Mouse (Mus musculus): ENCODE measurements around the gene 6430571L13Rik. TPM values are rescaled to one million over a fixed set of nuclear protein-coding genes. Genes with fewer than 3 reads are reported as not detected.
A peak's percentile ranks its signal among the peaks of the same experiment; 100 is the strongest.

Gene 6430571L13Rik
- polyA plus RNA-seq, 1 experiment from 2014 or later: 0.74 TPM

GRCm38 (mm10) chr9:107381723-107382122 lies 41.3 kb downstream of the 6430571L13Rik start:
- Histone ChIP-seq H3K4me3 (no peak overlapping the region), H3K36me3 (no peaks in the 10 kb centered on the region), H3K4me1 (peaks cover 16% of the 10 kb centered on the region), H3K9me3 (replicated peaks) (no peaks in the 10 kb centered on the region), H3K27me3 (ENCODE audit: low read depth, poor library complexity, severe bottlenecking) (peaks cover 100% of the 10 kb centered on the region), H3K27ac (no peak overlapping the region)
- DNase-seq (ENCODE audit: low spot score): peak; percentile 79
- 10% methylated on average over 8 of the region's 8 CpGs for WGBS

- Histone ChIP-seq H3K27ac (no peak overlapping the region), H3K4me3 (no peak overlapping the region), H3K27me3 (ENCODE audit: low read depth, poor library complexity, severe bottlenecking) (peaks cover 98% of the 10 kb centered on the region), H3K4me1 (peaks cover 12% of the 10 kb centered on the region), H3K9me3 (replicated peaks) (no peaks in the 10 kb centered on the region), H3K36me3 (no peaks in the 10 kb centered on the region)
- no peak for DNase-seq (ENCODE audit: low spot score)
- WGBS: 29% methylated on average over 3 of the region's 3 CpGs
Observed at GRCm38 (mm10) chr9:107384396-107384795, 44.0 kb downstream of the 6430571L13Rik start.

- H3K4me1 ChIP-seq: peaks cover 18% of the 10 kb centered on the region
- no peak overlapping the region for H3K4me3 ChIP-seq
- no peaks in the 10 kb centered on the region for H3K9me3 ChIP-seq (replicated peaks)
- 59% methylated on average over 3 of the region's 3 CpGs for WGBS
- peaks cover 96% of the 10 kb centered on the region for H3K27me3 ChIP-seq (ENCODE audit: low read depth, poor library complexity, severe bottlenecking)
- H3K27ac ChIP-seq: no peak overlapping the region
- DNase-seq (ENCODE audit: low spot score): no peak
- no peaks in the 10 kb centered on the region for H3K36me3 ChIP-seq
Observed at GRCm38 (mm10) chr9:107386722-107387121, 46.3 kb downstream of the 6430571L13Rik start.

DNA sequence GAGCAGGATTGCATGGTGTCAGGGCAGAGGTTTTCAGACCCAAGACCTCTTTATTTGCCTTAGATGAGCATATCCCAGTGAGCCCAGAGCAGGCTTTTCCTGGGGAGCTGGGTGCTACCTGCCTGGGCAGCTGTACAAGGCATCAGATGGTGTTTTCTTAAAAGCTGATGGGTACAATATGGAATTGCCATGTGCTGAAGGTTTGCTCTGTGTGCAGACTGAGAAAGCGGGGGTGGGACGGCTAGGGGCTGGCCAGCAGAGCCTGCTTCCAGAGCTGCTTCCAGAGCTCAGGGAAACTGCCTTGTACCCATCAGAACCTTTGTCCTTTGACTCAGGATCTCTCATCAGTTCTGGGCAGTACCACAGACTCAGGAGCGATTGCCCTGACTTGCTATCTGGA lies 47.3 kb downstream of the 6430571L13Rik start:
- Histone ChIP-seq H3K27ac (no peak overlapping the region), H3K4me1 (peaks cover 18% of the 10 kb centered on the region), H3K36me3 (no peaks in the 10 kb centered on the region), H3K9me3 (replicated peaks) (no peaks in the 10 kb centered on the region), H3K27me3 (ENCODE audit: low read depth, poor library complexity, severe bottlenecking) (peaks cover 92% of the 10 kb centered on the region), H3K4me3 (no peak overlapping the region)
- 93% methylated on average over 3 of the region's 3 CpGs for WGBS
- DNase-seq (ENCODE audit: low spot score): no peak

GRCm38 (mm10) chr9:107388263-107388662 lies 47.9 kb downstream of the 6430571L13Rik start:
- H3K36me3 ChIP-seq: no peaks in the 10 kb centered on the region
- 69% methylated on average over 2 of the region's 2 CpGs for WGBS
- H3K4me1 ChIP-seq: peaks cover 18% of the 10 kb centered on the region
- H3K9me3 ChIP-seq (replicated peaks): no peaks in the 10 kb centered on the region
- no peak overlapping the region for H3K4me3 ChIP-seq
- no peak overlapping the region for H3K27ac ChIP-seq
- peaks cover 92% of the 10 kb centered on the region for H3K27me3 ChIP-seq (ENCODE audit: low read depth, poor library complexity, severe bottlenecking)
- DNase-seq (ENCODE audit: low spot score): no peak

- Histone ChIP-seq H3K4me3 (no peak overlapping the region), H3K27me3 (ENCODE audit: low read depth, poor library complexity, severe bottlenecking) (peaks cover 92% of the 10 kb centered on the region), H3K4me1 (peaks cover 27% of the 10 kb centered on the region), H3K36me3 (no peaks in the 10 kb centered on the region), H3K27ac (no peak overlapping the region), H3K9me3 (replicated peaks) (no peaks in the 10 kb centered on the region)
- no peak for DNase-seq (ENCODE audit: low spot score)
- WGBS: 40% methylated on average over 4 of the region's 4 CpGs
Observed at GRCm38 (mm10) chr9:107396397-107396796, 56.0 kb downstream of the 6430571L13Rik start.

- Histone ChIP-seq H3K4me3 (peak overlapping the region; percentile 73), H3K27me3 (ENCODE audit: low read depth, poor library complexity, severe bottlenecking) (peaks cover 95% of the 10 kb centered on the region)
- 26% methylated on average over 11 of the region's 11 CpGs for WGBS
Observed at GRCm38 (mm10) chr9:107398968-107399367, 58.6 kb downstream of the 6430571L13Rik start.

DNA sequence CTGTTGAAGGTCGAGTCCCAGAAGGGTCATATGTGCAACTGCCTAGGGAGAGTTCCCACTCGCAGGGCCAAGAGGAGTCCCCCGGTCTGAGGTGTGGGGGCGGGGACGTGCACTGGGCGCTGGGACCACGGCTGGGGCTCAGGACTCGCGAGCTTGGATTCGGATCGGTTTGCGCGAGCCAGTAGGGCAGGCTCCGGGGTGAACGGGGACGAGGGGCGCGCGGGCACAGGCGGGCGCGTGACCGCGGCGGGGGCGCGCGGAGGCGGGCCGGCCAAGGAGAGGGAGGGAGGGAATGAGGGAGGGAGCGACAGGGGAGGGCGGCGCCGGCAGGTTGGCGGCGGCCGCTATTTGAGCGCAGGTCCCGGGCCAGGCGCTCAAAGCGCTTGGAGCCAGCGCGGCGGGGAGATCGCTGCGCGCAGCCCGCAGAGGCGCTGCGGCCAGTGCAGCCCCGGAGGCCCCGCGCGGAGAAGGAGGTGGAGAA lies 59.1 kb downstream of the 6430571L13Rik start, which contains the start of gene Cacna2d2:
Gene Cacna2d2 (plus strand): TSS at position 122 of the 481 bp plus-strand sequence.
- DNase-seq (ENCODE audit: low spot score): peak; percentile 83
- peak within 1 kb of the TSS; percentile 66 for H3K27ac ChIP-seq
- H3K27me3 ChIP-seq (ENCODE audit: low read depth, poor library complexity, severe bottlenecking): peaks cover 98% of the 10 kb centered on the region
- H3K4me3 ChIP-seq: peak within 1 kb of the TSS; percentile 73
- no peaks in the 10 kb centered on the region for H3K36me3 ChIP-seq
- H3K4me1 ChIP-seq: peaks cover 25% of the 10 kb centered on the region
- 1% methylated on average over 34 of the region's 54 CpGs for WGBS
- no peaks in the 10 kb centered on the region for H3K9me3 ChIP-seq (replicated peaks)

More at GRCm38 (mm10) chr9:107398968-107399367, 58.6 kb downstream of the 6430571L13Rik start:
- Histone ChIP-seq H3K27ac (no peak overlapping the region), H3K36me3 (no peaks in the 10 kb centered on the region), H3K9me3 (replicated peaks) (no peaks in the 10 kb centered on the region), H3K4me1 (peaks cover 27% of the 10 kb centered on the region)
- DNase-seq (ENCODE audit: low spot score): no peak

GRCm38 (mm10) chr9:107400060-107400511 lies 59.7 kb downstream of the 6430571L13Rik start:
- peak; percentile 65 for DNase-seq (ENCODE audit: low spot score)
- peaks cover 98% of the 10 kb centered on the region for H3K27me3 ChIP-seq (ENCODE audit: low read depth, poor library complexity, severe bottlenecking)
- under 1% methylated on average over 45 of the region's 45 CpGs for WGBS
- H3K4me3 ChIP-seq: peak overlapping the region; percentile 73
- peaks cover 24% of the 10 kb centered on the region for H3K4me1 ChIP-seq
- no peaks in the 10 kb centered on the region for H3K9me3 ChIP-seq (replicated peaks)
- H3K27ac ChIP-seq: peak overlapping the region; percentile 66
- no peaks in the 10 kb centered on the region for H3K36me3 ChIP-seq

DNA sequence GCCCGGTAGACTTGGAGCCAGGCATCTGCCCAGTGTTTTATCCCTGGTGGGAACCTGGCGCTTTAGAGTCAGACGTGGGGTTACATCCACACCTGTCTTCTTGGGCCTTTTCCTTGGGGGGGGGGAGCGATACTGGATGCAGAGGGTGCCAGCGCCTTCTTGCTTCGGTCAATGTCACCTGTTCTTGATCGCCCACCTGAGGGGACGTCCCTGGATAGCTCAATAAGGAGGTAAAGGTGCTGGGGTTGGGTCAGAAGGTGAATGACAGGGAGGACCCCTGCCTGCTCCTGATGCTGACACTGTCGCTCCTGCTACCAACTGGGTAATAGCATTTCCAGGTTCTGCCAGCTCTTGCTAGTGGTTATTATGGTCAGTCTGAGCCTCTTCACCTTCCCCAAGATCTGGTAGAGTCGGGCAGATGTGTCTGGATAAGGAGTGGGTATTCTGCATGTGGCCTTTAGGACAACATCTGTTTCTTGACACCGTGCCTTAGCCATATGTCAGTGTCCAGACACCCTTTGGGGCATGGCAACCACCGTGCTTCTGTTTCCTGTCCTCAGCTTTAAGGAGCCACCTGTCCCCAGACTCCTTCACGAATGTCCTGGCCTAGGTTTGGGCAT lies 60.4 kb downstream of the 6430571L13Rik start:
- Histone ChIP-seq H3K4me1 (peaks cover 24% of the 10 kb centered on the region), H3K4me3 (peak overlapping the region; percentile 73), H3K36me3 (no peaks in the 10 kb centered on the region), H3K9me3 (replicated peaks) (no peaks in the 10 kb centered on the region), H3K27ac (no peak overlapping the region), H3K27me3 (ENCODE audit: low read depth, poor library complexity, severe bottlenecking) (peaks cover 98% of the 10 kb centered on the region)
- WGBS: 11% methylated on average over 13 of the region's 13 CpGs
- no peak for DNase-seq (ENCODE audit: low spot score)

Other genes with a start within 250 kb of the 6430571L13Rik start
- 0.76 and 0.85 TPM in 2 replicates for gene Dock3, start 108.7 kb upstream of the 6430571L13Rik start, polyA plus RNA-seq (2016; fragmentation: Nextera tagmentation; extraction: Ambion mirVana)
- 5.3 and 5.9 TPM in 2 replicates for gene Mapkapk3, start 50.7 kb upstream of the 6430571L13Rik start, polyA plus RNA-seq (2016; fragmentation: Nextera tagmentation; extraction: Ambion mirVana)
- 4.3 and 5.1 TPM in 2 replicates for gene Cish, start 44.6 kb upstream of the 6430571L13Rik start, polyA plus RNA-seq (2016; fragmentation: Nextera tagmentation; extraction: Ambion mirVana)
- 10.3 and 12.2 TPM in 2 replicates for gene Hemk1, start 2.3 kb upstream of the 6430571L13Rik start, polyA plus RNA-seq (2016; fragmentation: Nextera tagmentation; extraction: Ambion mirVana)
- gene Cacna2d2, start 59.0 kb downstream of the 6430571L13Rik start, polyA plus RNA-seq (2016; fragmentation: Nextera tagmentation; extraction: Ambion mirVana): 0.20 and 0.34 TPM in 2 replicates
- 41.3 and 43.5 TPM in 2 replicates for gene Tmem115, start 193.3 kb downstream of the 6430571L13Rik start, polyA plus RNA-seq (2016; fragmentation: Nextera tagmentation; extraction: Ambion mirVana)
- 13.2 and 15.8 TPM in 2 replicates for gene Cyb561d2, start 201.6 kb downstream of the 6430571L13Rik start, polyA plus RNA-seq (2016; fragmentation: Nextera tagmentation; extraction: Ambion mirVana)
- 34.0 and 37.3 TPM in 2 replicates for gene Nprl2, start 201.6 kb downstream of the 6430571L13Rik start, polyA plus RNA-seq (2016; fragmentation: Nextera tagmentation; extraction: Ambion mirVana)
- gene Zmynd10, start 206.7 kb downstream of the 6430571L13Rik start, polyA plus RNA-seq (2016; fragmentation: Nextera tagmentation; extraction: Ambion mirVana): 0.25 and 0.33 TPM in 2 replicates
- gene Rassf1, start 211.0 kb downstream of the 6430571L13Rik start, polyA plus RNA-seq (2016; fragmentation: Nextera tagmentation; extraction: Ambion mirVana): 55.3 and 57.4 TPM in 2 replicates
- 60.4 and 62.5 TPM in 2 replicates for gene Tusc2, start 222.7 kb downstream of the 6430571L13Rik start, polyA plus RNA-seq (2016; fragmentation: Nextera tagmentation; extraction: Ambion mirVana)
- gene Hyal2, start 227.3 kb downstream of the 6430571L13Rik start, polyA plus RNA-seq (2016; fragmentation: Nextera tagmentation; extraction: Ambion mirVana): 160 and 168 TPM in 2 replicates
- 7.9 and 10.2 TPM in 2 replicates for gene Hyal1, start 236.3 kb downstream of the 6430571L13Rik start, polyA plus RNA-seq (2016; fragmentation: Nextera tagmentation; extraction: Ambion mirVana)
- 20.1 and 22.5 TPM in 2 replicates for gene Naa80, start 238.3 kb downstream of the 6430571L13Rik start, polyA plus RNA-seq (2016; fragmentation: Nextera tagmentation; extraction: Ambion mirVana)
- gene Hyal3, start 240.2 kb downstream of the 6430571L13Rik start, polyA plus RNA-seq (2016; fragmentation: Nextera tagmentation; extraction: Ambion mirVana): 0.56 and 0.82 TPM in 2 replicates
- 55.0 and 69.4 TPM in 2 replicates for gene Ifrd2, start 247.0 kb downstream of the 6430571L13Rik start, polyA plus RNA-seq (2016; fragmentation: Nextera tagmentation; extraction: Ambion mirVana)